Mouse (Mus musculus): ENCODE data around the gene Chmp1a. TPM values are rescaled to one million over a fixed set of nuclear protein-coding genes. Genes with fewer than 3 reads are reported as not detected.

The Chmp1a gene
- total and polyA plus RNA-seq, 3 experiments, result 19.6 to 57.9 (median 35.9) TPM

DNA sequence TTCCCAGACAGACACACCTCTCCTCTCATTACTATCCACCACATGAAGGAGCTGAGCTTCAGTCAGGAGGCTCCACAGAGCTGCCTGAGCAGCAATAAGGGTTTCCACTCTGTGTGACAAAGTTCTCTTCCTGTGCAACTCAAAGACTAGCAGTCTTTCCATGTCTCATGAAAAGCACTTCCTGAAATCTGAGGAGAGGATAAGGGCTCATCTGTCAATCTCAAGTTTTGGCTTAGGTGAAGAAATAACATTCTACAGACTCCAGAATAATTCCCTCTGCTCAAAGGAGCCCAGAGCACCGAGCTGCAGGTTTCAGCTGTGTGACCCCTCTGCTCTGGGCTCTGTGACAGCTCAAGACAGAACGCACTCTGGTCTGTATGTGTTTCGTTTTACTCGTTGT lies 40.4 kb upstream of the Chmp1a start:
- ATAC-seq (ENCODE audit: extremely low read depth, insufficient number of reproducible peaks, low FRiP score, poor library complexity, severe bottlenecking) (no peak), DNase-seq (ENCODE audit: low spot score) (no peak)
- TF ChIP-seq CTCF (IDR thresholded peaks at IDR 0.05; ENCODE audit: low read depth, low read length) (no peak), POLR2AphosphoS5 (IDR thresholded peaks at IDR 0.05; ENCODE audit: insufficient replicate concordance, low read depth, low read length) (no peak), GATA2 (IDR thresholded peaks at IDR 0.05; ENCODE audit: borderline replicate concordance, low read depth, low read length) (no peak), TAL1 (conservative IDR thresholded peaks at IDR 0.05; ENCODE audit: low read depth, low read length) (no peak), GATA1 (IDR thresholded peaks at IDR 0.05; ENCODE audit: borderline replicate concordance, low read length) (no peak)
- Histone ChIP-seq H3K4me3 (ENCODE audit: low read depth, low read length) (peak overlapping the region; percentile 88; the same call in 1 of the 2 replicates), H3K4me1 (ENCODE audit: insufficient read depth, low read depth, low read length) (peaks cover 39% of the 10 kb centered on the region), H3K27me3 (ENCODE audit: insufficient read depth, low read length) (no peaks in the 10 kb centered on the region), H3K9me3 (replicated peaks) (no peaks in the 10 kb centered on the region), H3K36me3 (replicated peaks) (peaks cover 72% of the 10 kb centered on the region)

DNA sequence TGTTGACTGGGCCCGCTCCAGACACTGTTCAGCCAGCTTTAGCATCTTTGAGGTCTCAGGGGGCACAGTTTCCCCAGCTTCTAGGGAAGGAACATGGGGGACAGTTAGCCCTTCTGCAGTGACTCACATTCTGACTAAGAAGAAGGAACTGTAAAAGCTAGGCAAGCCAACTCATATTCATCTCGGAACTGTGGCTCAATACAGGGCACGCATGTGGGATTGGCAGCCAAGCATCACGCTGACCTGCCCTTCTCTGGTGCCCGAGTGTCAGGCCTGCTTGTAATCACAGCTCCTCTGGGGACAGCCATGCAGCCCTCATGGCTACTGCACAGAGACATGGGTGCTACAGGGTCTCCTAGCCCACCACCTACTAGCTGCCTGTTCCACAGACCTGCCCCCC lies 38.4 kb upstream of the Chmp1a start:
- Histone ChIP-seq H3K9me3 (replicated peaks) (no peaks in the 10 kb centered on the region), H3K36me3 (replicated peaks) (peaks cover 72% of the 10 kb centered on the region), H3K27me3 (ENCODE audit: insufficient read depth, low read length) (no peaks in the 10 kb centered on the region), H3K4me3 (ENCODE audit: low read depth, low read length) (no peak overlapping the region), H3K4me1 (ENCODE audit: insufficient read depth, low read depth, low read length) (peaks cover 26% of the 10 kb centered on the region)
- no peak for TF ChIP-seq CTCF (IDR thresholded peaks at IDR 0.05; ENCODE audit: low read depth, low read length)
- TF ChIP-seq POLR2AphosphoS5 (IDR thresholded peaks at IDR 0.05; ENCODE audit: insufficient replicate concordance, low read depth, low read length), result no peak
- no peak for TF ChIP-seq GATA2 (IDR thresholded peaks at IDR 0.05; ENCODE audit: borderline replicate concordance, low read depth, low read length)
- no peak for TF ChIP-seq TAL1 (conservative IDR thresholded peaks at IDR 0.05; ENCODE audit: low read depth, low read length)
- no peak for TF ChIP-seq GATA1 (IDR thresholded peaks at IDR 0.05; ENCODE audit: borderline replicate concordance, low read length)
- ATAC-seq (ENCODE audit: extremely low read depth, insufficient number of reproducible peaks, low FRiP score, poor library complexity, severe bottlenecking) (no peak), DNase-seq (ENCODE audit: low spot score) (no peak)

DNA sequence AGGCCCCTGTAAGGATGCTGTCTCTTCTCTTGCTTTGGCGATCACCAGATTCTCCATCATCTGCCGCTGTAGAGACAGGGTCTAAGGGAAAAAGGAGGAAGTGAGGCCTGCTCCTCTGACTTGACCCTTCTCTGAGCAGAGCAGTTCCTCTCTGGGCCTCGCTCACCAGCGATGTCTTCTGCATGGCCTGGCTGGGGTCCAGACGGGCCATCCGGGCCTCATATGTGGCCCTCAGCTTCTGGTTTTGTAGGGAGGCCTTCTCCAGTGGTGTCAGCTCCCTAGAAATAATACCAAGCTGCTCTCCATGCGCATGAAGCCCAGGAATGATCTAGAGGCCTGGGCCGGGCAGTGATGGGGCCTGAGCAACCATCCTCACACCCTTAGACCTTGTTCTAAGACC lies 36.0 kb upstream of the Chmp1a start:
- peaks cover 11% of the 10 kb centered on the region for H3K4me1 ChIP-seq (ENCODE audit: insufficient read depth, low read depth, low read length)
- no peaks in the 10 kb centered on the region for H3K27me3 ChIP-seq (ENCODE audit: insufficient read depth, low read length)
- DNase-seq (ENCODE audit: low spot score) (no peak), ATAC-seq (ENCODE audit: extremely low read depth, insufficient number of reproducible peaks, low FRiP score, poor library complexity, severe bottlenecking) (no peak)
- TF ChIP-seq POLR2AphosphoS5 (IDR thresholded peaks at IDR 0.05; ENCODE audit: insufficient replicate concordance, low read depth, low read length) (no peak), CTCF (IDR thresholded peaks at IDR 0.05; ENCODE audit: low read depth, low read length) (no peak), GATA1 (IDR thresholded peaks at IDR 0.05; ENCODE audit: borderline replicate concordance, low read length) (no peak), GATA2 (IDR thresholded peaks at IDR 0.05; ENCODE audit: borderline replicate concordance, low read depth, low read length) (no peak), TAL1 (conservative IDR thresholded peaks at IDR 0.05; ENCODE audit: low read depth, low read length) (no peak)
- H3K4me3 ChIP-seq (ENCODE audit: low read depth, low read length), result no peak overlapping the region
- H3K9me3 ChIP-seq (replicated peaks), result no peaks in the 10 kb centered on the region
- peaks cover 88% of the 10 kb centered on the region for H3K36me3 ChIP-seq (replicated peaks)

DNA sequence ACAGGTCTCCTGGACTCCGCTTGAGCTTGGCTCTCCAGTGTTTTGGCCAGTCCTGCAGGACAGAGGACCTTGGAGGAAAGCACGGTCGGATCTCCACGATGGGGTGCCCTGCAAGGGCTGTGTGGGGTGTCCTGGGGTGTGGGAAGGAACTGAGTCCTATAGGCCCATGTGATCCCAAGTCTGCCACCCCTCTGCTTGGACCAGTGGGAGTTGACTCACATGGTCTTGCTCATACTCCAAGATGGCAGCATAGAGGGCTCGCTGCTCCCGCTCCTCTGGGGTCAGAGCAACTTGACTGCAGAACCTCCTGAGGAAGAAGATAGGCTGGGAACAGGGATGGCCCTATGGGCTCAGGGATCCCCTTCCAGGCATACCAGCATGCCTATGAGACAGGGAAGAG lies 35.2 kb upstream of the Chmp1a start:
- no peaks in the 10 kb centered on the region for H3K27me3 ChIP-seq (ENCODE audit: insufficient read depth, low read length)
- TF ChIP-seq TAL1 (conservative IDR thresholded peaks at IDR 0.05; ENCODE audit: low read depth, low read length) (no peak), CTCF (IDR thresholded peaks at IDR 0.05; ENCODE audit: low read depth, low read length) (no peak), POLR2AphosphoS5 (IDR thresholded peaks at IDR 0.05; ENCODE audit: insufficient replicate concordance, low read depth, low read length) (no peak), GATA1 (IDR thresholded peaks at IDR 0.05; ENCODE audit: borderline replicate concordance, low read length) (no peak), GATA2 (IDR thresholded peaks at IDR 0.05; ENCODE audit: borderline replicate concordance, low read depth, low read length) (no peak)
- peaks cover 97% of the 10 kb centered on the region for H3K36me3 ChIP-seq (replicated peaks)
- H3K4me3 ChIP-seq (ENCODE audit: low read depth, low read length), result no peak overlapping the region
- H3K4me1 ChIP-seq (ENCODE audit: insufficient read depth, low read depth, low read length), result peaks cover 2% of the 10 kb centered on the region
- DNase-seq (ENCODE audit: low spot score), result no peak
- H3K9me3 ChIP-seq (replicated peaks), result no peaks in the 10 kb centered on the region
- ATAC-seq (ENCODE audit: extremely low read depth, insufficient number of reproducible peaks, low FRiP score, poor library complexity, severe bottlenecking), result no peak

DNA sequence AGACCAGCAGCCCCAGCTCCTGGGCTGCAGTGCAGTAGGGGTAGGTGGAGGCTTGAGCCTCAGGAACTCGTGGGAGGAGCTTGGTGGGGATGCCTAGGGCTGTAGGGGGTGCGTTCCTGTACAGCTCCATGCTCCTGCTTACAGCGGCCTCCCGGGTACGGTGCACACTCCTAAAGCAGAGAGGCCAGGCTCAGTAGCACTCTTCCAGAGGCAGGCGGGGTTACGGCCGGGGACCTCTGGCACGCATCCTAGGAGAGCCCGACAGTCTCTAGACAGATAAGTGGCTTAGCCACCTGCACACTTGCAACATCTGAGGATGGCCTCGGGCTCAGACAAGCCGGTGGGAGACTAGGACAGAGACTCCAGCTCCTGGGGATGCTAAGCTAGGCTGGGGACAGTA lies 33.0 kb upstream of the Chmp1a start:
- ATAC-seq (ENCODE audit: extremely low read depth, insufficient number of reproducible peaks, low FRiP score, poor library complexity, severe bottlenecking), result no peak
- no peaks in the 10 kb centered on the region for H3K9me3 ChIP-seq (replicated peaks)
- DNase-seq (ENCODE audit: low spot score), result no peak
- TF ChIP-seq GATA2 (IDR thresholded peaks at IDR 0.05; ENCODE audit: borderline replicate concordance, low read depth, low read length) (no peak), TAL1 (conservative IDR thresholded peaks at IDR 0.05; ENCODE audit: low read depth, low read length) (no peak), CTCF (IDR thresholded peaks at IDR 0.05; ENCODE audit: low read depth, low read length) (no peak), GATA1 (IDR thresholded peaks at IDR 0.05; ENCODE audit: borderline replicate concordance, low read length) (no peak), POLR2AphosphoS5 (IDR thresholded peaks at IDR 0.05; ENCODE audit: insufficient replicate concordance, low read depth, low read length) (no peak)
- H3K36me3 ChIP-seq (replicated peaks), result peaks cover 89% of the 10 kb centered on the region
- H3K4me1 ChIP-seq (ENCODE audit: insufficient read depth, low read depth, low read length), result no peaks in the 10 kb centered on the region
- no peak overlapping the region for H3K4me3 ChIP-seq (ENCODE audit: low read depth, low read length)
- no peaks in the 10 kb centered on the region for H3K27me3 ChIP-seq (ENCODE audit: insufficient read depth, low read length)

DNA sequence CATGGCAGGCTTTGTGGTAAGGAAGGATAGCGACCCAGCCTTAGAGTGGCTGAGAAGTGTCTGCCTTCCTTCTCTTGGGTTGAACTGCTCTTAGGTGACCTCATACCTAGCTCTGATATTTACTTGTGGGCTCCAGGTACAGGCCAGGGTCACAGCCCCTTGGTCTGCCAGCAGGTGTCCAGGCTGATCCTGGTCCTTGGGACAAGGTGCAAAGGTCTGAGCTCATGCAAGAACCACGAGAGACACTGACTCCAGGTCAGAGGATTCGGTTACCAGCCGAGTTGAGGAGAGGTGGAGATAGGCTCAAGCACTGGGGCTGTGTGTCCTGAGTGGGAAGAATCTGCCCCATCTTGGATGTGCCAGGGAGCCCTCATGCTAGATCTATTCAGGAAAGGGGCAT lies 31.8 kb upstream of the Chmp1a start:
- TF ChIP-seq TAL1 (conservative IDR thresholded peaks at IDR 0.05; ENCODE audit: low read depth, low read length) (no peak), GATA1 (IDR thresholded peaks at IDR 0.05; ENCODE audit: borderline replicate concordance, low read length) (no peak), POLR2AphosphoS5 (IDR thresholded peaks at IDR 0.05; ENCODE audit: insufficient replicate concordance, low read depth, low read length) (no peak), GATA2 (IDR thresholded peaks at IDR 0.05; ENCODE audit: borderline replicate concordance, low read depth, low read length) (no peak), CTCF (IDR thresholded peaks at IDR 0.05; ENCODE audit: low read depth, low read length) (no peak)
- ATAC-seq (ENCODE audit: extremely low read depth, insufficient number of reproducible peaks, low FRiP score, poor library complexity, severe bottlenecking) (no peak), DNase-seq (ENCODE audit: low spot score) (no peak)
- Histone ChIP-seq H3K4me3 (ENCODE audit: low read depth, low read length) (no peak overlapping the region), H3K9me3 (replicated peaks) (no peaks in the 10 kb centered on the region), H3K27me3 (ENCODE audit: insufficient read depth, low read length) (peaks cover 3% of the 10 kb centered on the region), H3K36me3 (replicated peaks) (peaks cover 80% of the 10 kb centered on the region), H3K4me1 (ENCODE audit: insufficient read depth, low read depth, low read length) (no peaks in the 10 kb centered on the region)

All from G1E (cell line).